Mouse (Mus musculus) cerebellum, adult 8-10 months (tissue): Measurements from ENCODE around the gene Csmd2.

ENCODE experiments used
- DNase-seq: peaks from one replicate; pipeline ENCODE4 v3.0.0; 2022

Csmd2 gene

DNA sequence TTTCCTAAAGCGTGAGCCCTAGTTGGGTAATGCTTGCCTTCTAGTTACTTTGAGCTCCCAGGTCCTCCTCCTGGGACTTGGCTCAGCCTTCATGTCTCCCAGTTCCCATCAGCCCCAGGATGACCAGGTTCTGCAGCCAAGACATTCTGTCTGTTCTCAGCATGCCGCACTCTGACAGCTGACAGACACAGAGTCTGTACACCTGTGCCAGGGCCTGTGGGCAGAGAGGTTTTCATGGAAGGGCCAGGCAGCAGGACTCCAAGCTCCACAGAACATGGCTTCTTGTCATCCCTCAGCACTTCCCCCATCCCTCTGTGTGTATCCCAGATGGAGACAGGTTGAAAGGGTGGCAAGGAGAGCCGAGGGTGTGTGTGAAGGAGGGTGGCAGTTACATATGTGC is 154.6 kb downstream of the Csmd2 start:
- peak; percentile 83 for DNase-seq

DNA sequence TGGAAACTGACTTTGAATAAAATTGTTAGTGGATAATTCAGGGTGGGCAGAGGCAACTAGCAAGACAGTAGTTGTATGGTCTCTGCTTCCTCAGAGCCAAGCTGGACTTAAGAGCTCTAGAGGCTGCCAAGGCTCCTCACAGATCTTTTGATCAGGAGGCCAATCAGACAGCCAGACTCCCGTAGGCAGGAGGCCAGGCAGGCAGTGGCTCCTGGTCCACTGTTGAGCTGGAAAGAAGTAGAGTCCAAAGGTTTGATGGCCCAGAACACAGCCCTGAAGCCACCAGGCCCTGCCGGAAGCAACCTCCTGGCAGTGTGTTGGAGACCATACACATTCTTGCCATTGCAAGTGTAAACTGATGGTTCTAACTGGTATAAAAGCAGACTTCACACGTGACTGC is 155.5 kb downstream of the Csmd2 start:
- no peak for DNase-seq

- no peak for DNase-seq
These were observed 161.9 kb downstream of the Csmd2 start for GRCm38 (mm10) chr4:128149524-128149923.

GRCm38 (mm10) chr4:128152066-128152465 is 164.4 kb downstream of the Csmd2 start:
- no peak for DNase-seq

- DNase-seq: no peak
These were observed 165.5 kb downstream of the Csmd2 start for GRCm38 (mm10) chr4:128153144-128153543.

GRCm38 (mm10) chr4:128155226-128155625 is 167.6 kb downstream of the Csmd2 start:
- no peak for DNase-seq

- no peak for DNase-seq
These were observed 173.0 kb downstream of the Csmd2 start for GRCm38 (mm10) chr4:128160656-128161055.

DNA sequence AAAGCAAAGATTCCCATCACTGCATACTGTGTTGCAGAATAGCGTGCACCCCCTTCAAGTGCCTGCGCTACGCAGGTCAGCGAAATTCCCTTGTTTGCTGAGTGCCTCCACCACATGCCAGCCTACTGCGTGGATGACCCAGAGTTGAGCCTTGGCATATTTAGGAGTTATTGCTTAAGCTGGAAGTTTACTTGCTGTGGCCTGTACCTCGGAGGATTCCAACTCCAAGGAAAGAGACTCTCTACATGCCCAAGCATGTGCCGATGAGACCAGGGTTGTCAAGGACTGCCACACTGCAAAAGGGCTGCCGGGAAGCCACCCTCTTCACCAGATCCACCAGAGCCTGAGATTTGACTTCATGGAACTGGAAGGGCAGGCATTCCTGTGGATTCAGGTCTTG is 182.5 kb downstream of the Csmd2 start:
- DNase-seq: no peak

- peak; percentile 63 for DNase-seq
These were observed 183.6 kb downstream of the Csmd2 start for GRCm38 (mm10) chr4:128171233-128171632.

GRCm38 (mm10) chr4:128171701-128172100 is 184.0 kb downstream of the Csmd2 start:
- DNase-seq: peak; percentile 21

DNA sequence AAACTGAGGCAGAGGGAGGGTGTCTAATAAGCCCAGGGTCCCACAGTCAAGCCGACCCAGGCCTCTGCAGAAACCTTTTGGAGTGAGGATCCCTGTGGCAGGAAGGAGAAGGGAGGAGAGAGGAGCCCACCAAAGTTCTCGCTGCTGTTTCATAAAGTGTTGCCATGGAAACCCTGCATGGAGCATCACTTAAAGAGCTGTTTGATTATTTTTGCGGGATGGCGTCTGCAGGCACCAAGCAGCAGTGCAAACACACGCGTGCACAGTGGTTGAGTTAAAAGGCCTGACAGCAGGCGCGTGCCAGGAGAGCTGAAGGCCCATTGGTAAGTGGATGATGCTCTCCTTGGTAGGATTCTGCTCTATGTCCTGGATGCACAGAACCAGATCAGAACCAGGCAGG is 191.3 kb downstream of the Csmd2 start:
- DNase-seq: no peak

DNA sequence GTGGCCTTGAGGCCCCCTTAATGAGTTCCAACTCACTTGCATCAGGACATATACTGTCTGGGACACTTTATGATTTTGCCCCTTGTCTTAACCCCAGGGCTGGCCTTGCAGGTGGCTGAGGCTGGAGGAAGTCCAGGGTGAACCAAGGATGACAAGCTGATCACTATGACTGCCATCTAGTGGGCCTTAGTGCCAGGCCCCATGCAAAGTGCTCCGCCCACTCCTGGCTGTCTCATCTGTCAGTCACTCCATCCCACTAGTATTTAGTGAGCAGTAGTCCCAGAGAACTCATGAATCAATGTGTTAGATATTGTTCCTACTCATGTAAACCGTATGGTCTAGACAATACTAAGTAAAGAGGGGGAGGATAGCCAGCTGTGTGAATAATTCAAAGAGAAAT is 191.9 kb downstream of the Csmd2 start:
- no peak for DNase-seq

- no peak for DNase-seq
These were observed 197.1 kb downstream of the Csmd2 start for GRCm38 (mm10) chr4:128184747-128185146.

DNA sequence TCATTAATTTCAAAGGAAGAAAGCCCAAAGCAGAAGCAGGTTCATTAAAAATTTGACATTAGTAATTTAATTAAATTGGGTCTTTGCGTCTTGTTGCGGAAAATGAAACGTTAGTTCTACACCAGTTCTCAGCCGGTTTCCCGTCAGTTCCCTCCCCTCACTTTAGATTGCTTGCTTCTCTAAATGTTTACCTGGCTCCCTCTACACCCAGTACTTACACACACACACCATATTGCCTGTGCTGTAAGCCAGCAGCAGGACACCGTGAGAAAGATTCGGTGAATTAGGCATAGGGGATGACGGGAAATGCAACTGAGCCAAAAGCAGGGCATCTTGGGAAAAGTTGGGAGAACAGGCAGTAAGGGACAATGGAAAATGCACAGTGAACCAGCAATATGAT is 206.8 kb downstream of the Csmd2 start:
- no peak for DNase-seq

- peak; percentile 85 for DNase-seq
These were observed 230.4 kb downstream of the Csmd2 start for GRCm38 (mm10) chr4:128217991-128218595.

- DNase-seq: no peak
These were observed 236.8 kb downstream of the Csmd2 start for GRCm38 (mm10) chr4:128224453-128224852.

- DNase-seq: no peak
These were observed 240.0 kb downstream of the Csmd2 start for GRCm38 (mm10) chr4:128227377-128228316.

DNA sequence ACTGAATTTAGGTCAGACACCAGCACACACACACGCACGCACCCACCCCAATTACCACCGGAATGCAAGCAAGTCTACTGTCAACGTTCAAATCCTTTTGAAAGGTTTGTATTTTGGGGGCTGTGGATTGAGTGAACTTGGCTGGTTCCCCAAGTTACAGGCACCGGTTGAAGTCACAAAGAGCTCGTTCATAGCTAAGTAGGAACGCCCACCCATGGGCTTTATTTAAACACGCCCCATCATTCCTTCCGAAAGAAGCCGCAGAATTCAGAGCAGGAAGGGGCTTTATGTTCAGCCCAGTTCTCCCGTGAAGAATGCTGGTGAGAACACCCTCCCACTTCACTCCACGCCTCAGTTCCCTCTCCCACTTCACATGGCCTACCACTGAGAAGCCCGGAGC is 245.8 kb downstream of the Csmd2 start:
- no peak for DNase-seq

DNA sequence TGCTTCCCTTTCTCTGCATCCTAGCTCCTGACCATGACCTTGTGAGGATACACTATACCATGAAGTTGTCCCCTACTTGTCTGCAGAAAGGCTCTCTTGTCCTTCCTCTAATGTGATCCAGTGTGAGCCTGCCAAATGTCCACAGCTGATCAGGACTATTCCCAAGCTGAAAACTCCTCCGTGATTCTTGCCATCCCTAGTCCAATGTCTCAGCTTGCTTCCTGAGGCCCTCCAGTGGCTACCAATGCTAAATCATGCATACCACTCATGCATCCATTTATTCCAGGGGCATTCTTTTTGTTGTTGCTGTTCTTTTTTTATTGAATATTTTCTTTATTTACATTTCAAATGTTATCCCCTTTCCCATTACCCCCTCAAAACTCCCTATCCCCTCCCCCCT is 251.5 kb downstream of the Csmd2 start:
- no peak for DNase-seq

DNA sequence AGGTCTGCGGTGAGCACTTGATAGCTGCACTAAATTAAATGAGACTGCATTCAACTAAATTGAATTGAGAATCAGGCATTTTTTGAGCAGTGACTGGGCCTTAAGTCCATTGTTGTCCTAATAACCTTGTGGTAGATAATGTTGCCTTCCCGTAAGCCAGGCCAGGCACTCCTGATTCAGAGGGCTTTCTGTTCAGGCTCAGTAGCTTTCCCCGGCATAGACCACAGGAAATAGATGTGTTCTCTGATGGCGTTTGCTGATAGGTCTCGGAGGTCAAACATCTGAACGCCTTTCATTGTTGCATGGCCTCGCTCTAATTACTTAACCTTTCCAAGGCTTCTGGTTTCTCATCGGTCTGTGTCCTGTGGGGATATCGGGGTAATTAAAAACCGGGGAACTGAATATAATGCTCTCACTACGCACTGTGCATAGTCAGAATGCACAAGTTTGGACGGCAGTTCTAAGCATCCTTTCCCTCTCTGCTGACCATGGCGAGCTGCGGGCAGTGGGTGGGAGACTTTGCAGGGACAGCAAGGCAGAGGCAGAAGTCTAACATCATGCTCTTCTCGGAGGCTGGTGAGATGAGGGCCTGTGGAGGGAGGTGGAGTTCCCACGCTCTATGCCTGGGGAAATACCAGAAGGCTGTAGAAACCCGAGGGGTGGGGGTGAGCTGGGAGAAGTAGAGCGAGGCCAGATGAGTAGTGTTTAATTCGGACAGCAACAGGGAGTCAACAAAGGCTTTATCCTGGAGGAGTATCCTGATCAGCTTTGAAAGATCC is 253.6 kb downstream of the Csmd2 start:
- no peak for DNase-seq

DNA sequence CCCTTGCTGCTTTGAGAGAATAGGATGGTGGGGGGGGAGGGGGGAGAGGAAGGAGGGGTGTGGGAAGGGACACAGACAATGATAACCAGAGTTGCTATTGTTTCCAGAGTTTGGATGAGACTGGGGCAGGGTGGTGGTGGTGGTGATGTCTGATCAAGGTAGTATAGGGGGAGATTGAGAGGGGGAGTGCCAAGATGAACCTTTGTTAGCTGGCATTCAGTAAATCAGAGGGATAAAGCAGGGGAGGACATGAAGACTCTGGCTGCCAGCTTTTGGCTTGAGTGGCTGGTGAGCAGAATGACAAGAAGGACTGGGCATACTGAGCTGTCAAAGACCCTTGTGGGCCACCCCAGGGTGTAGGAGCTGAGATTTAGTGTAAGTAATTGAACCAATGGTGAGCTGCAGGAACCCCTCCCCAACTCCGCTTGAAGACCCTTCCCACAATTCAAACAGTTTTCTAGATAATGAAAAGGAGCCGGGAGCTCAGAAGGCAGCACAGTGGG is 254.2 kb downstream of the Csmd2 start:
- DNase-seq: no peak

DNA sequence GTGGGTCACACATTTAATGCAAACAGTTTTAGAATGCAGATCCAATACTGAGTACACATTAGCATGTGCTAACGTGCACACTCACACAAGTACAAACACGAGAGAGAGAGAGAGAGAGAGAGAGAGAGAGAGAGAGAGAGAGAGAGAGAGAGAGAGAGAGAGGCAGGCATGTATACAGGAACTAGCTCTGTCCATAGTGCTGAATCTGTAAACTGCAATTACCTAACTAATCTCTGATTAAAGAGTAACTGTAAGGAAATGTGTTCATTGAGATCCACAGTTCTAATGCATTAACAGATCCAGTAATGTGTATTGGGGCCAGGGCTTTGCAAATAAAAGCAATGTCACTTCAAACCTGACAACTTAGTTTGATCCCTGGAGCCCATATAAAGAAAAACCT is 257.5 kb downstream of the Csmd2 start:
- DNase-seq: no peak

DNA sequence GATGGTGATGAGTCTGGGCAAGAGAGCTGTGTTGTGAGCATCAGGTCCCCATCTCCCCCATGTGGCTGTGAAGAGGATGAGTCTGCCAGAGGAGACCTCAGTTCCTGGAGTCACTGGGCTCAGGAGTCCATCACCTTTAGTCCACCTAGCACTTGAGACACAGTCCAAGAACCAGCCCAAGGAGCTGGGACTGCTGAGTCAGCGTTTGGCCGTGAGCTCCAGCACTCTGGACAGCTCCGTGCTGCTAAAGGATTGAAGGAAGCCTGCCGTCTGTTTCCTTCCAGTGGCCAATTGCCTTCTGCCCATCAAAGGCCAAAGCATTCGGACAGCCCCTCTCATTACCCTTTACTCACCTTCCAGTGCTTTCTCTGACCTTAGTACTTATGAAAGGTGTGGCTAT is 261.0 kb downstream of the Csmd2 start:
- no peak for DNase-seq
